Mouse (Mus musculus): ENCODE data around the gene Ldlrad2.

DNA sequence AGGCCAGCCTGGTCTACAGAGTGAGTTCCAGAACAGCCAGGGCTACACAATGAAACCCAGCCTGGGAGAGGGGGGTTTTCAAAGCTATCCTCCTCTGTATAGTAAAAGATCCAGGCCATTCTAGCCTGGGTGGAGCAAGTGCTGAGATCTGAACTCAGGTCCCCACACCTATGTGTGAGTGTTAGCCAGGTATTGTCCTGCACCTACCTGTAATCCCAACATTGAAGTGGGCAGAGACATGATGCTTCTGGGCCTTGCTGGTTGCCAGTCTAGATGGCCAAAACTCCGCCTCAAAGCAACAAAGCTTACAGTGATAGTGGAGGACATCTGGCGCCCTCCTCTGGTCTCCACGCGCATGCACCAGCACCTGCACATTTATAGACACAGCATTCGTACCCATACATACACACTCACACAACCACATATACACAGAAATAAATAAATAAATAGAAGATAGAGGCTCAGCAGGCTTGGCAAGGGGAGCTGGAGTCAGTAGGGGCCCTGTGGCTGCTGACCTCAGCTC, 28.3 kb downstream of the Ldlrad2 start:
- TF ChIP-seq CTCF (IDR thresholded peaks at IDR 0.05; ENCODE audit: insufficient read depth, low read depth, low read length) (no peak), POLR2A (IDR thresholded peaks at IDR 0.05; ENCODE audit: insufficient read depth, low read depth, low read length) (no peak)

Measured in olfactory bulb, adult 2 months (tissue).